Mouse (Mus musculus): Measurements from ENCODE around the gene Irf8.
"Not testable (repeated sequence)": the region's sequence is repeated elsewhere in the genome, so short reads cannot be mapped to it uniquely, and the experiment has no call there.

Gene Irf8

GRCm38 (mm10) chr8:120800308-120800865 lies 64.2 kb downstream of the Irf8 start:
- DNase-seq, result peak; percentile 75 to 76

- not testable (repeated sequence) for DNase-seq
Measured at GRCm38 (mm10) chr8:120803661-120804375, 67.7 kb downstream of the Irf8 start.

GRCm38 (mm10) chr8:120804741-120805140 lies 68.6 kb downstream of the Irf8 start:
- DNase-seq, result no peak

All from B cell, adult 2 months (primary cell).